Mouse (Mus musculus): ENCODE measurements around the gene Col24a1. TPM values are rescaled to one million over a fixed set of nuclear protein-coding genes. Genes with fewer than 3 reads are reported as not detected.

Gene Col24a1
- total RNA-seq, 2 experiments from 2014 or later = 5.3 to 5.5 TPM

DNA sequence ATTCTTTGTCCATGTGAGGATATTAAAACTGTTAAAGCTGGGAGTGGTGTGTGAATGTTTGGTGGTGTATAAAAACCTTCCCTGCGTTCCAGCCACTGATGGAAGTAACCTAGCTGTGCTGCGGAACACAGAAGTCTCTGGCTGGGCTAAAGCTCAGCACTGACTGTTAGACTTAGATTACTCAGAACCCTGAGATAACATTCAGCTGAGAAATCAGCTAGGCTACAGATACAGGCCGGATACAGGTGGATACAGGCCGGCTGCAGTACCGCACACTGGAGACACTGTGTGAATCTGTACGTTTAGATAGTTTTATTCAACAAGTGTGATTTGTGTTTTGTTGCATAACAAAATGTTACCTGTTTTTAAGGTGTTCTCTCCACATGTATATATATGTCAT is 308.5 kb downstream of the Col24a1 start:
- DNase-seq (ENCODE audit: low spot score in 2 of 2) = no peak
- intact Hi-C loops (cut with DNase I) = no loop called here

DNA sequence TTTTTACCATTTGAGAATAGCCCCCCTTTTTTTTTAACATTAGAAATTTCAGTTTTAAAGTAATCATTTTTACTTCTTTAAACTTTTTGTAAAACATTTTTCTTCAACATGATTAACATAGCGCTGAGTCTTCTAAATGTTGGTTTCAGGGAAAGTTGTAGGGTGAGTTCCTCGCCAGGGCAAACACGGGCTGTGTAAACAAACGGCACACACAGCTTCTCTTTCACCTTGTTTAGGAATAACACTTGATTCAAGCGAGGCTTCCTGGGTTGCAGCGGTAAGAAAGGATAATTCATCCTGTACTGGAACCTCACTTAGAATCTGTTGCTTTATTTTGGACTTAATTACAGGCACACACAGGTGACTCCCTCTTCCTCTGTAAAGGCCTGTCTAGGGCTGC is 309.1 kb downstream of the Col24a1 start:
- intact Hi-C loops (cut with DNase I) = no loop called here
- no peak for DNase-seq (ENCODE audit: low spot score in 2 of 2)

Other genes with a start within 250 kb of the Col24a1 start
- not detected for gene Clca2, start 193.0 kb upstream of the Col24a1 start, total RNA-seq (2021)
- 10 to 100 TPM; 15.5 to 17.9 TPM for gene Odf2l, start 173.9 kb upstream of the Col24a1 start, total RNA-seq (2021)